Mouse (Mus musculus): ENCODE results near the gene Crip2. TPM values are rescaled to one million over a fixed set of nuclear protein-coding genes. Genes with fewer than 3 reads are reported as not detected.

The Crip2 gene
- polyA plus RNA-seq, 1 experiment from 2014 or later: 101 TPM

GRCm38 (mm10) chr12:113155076-113155771 is 15.2 kb downstream of the Crip2 start:
- ChIA-PET POLR2A (interaction anchor here (1.1 kb wide), 1 partner anchor 14 kb away, joined by 4 read pairs; no protein-coding TSS in a partner anchor), CTCF (interaction anchor here (0.8 to 3.0 kb wide), 7 partner anchors 9 to 150 kb away, joined by 3 to 19 read pairs (median 3); partner anchors contain the start of gene Crip1)
- no peaks in the 10 kb centered on the region for H3K27me3 ChIP-seq
- ATAC-seq (peak; percentile 28), DNase-seq (ENCODE audit: low read depth, low spot score) (no peak)
- in situ Hi-C loops (cut with MboI; ENCODE audit: low pct_unique_long_range_greater_than_20kb): no loop called here
- TF ChIP-seq CTCF (IDR thresholded peaks at IDR 0.05): no peak

- ATAC-seq: peak; percentile 92
- no peak for TF ChIP-seq CTCF (IDR thresholded peaks at IDR 0.05)
- POLR2A ChIA-PET: interaction anchor here (1.1 kb wide), 1 partner anchor 15 kb away, joined by 4 read pairs; no protein-coding TSS in a partner anchor
- no peaks in the 10 kb centered on the region for H3K27me3 ChIP-seq
- in situ Hi-C loops (cut with MboI; ENCODE audit: low pct_unique_long_range_greater_than_20kb): no loop called here
- DNase-seq (ENCODE audit: low read depth, low spot score): peak; percentile 95
- CTCF ChIA-PET: interaction anchor here (1.1 to 3.0 kb wide), 6 partner anchors 10 to 150 kb away, joined by 3 to 19 read pairs (median 4); partner anchors contain the start of gene Crip1
Measured at GRCm38 (mm10) chr12:113155887-113156539, 16.0 kb downstream of the Crip2 start, which contains the start of gene Tedc1. Gene Tedc1, plus strand, starts transcription at chr12:113156421.

GRCm38 (mm10) chr12:113156540-113156929 is 16.5 kb downstream of the Crip2 start:
- ChIA-PET CTCF (interaction anchor here (3.0 kb wide), 1 partner anchor 11 kb away, joined by 19 read pairs; the partner anchor contains the start of gene Crip1), POLR2A (no interaction called here)
- in situ Hi-C loops (cut with MboI; ENCODE audit: low pct_unique_long_range_greater_than_20kb): no loop called here
- DNase-seq (ENCODE audit: low read depth, low spot score) (no peak), ATAC-seq (peak; percentile 0)
- H3K27me3 ChIP-seq: no peaks in the 10 kb centered on the region
- no peak for TF ChIP-seq CTCF (IDR thresholded peaks at IDR 0.05)

- in situ Hi-C loops (cut with MboI; ENCODE audit: low pct_unique_long_range_greater_than_20kb): no loop called here
- no peak for DNase-seq (ENCODE audit: low read depth, low spot score)
- no peaks in the 10 kb centered on the region for H3K27me3 ChIP-seq
- ATAC-seq: no peak
- ChIA-PET CTCF (interaction anchor here (3.0 kb wide), 1 partner anchor 11 kb away, joined by 19 read pairs; the partner anchor contains the start of gene Crip1), POLR2A (no interaction called here)
- TF ChIP-seq CTCF (IDR thresholded peaks at IDR 0.05): no peak
Measured at GRCm38 (mm10) chr12:113157002-113157401, 17.0 kb downstream of the Crip2 start.

GRCm38 (mm10) chr12:113157521-113157920 is 17.5 kb downstream of the Crip2 start:
- in situ Hi-C loops (cut with MboI; ENCODE audit: low pct_unique_long_range_greater_than_20kb): no loop called here
- H3K27me3 ChIP-seq: no peaks in the 10 kb centered on the region
- TF ChIP-seq CTCF (IDR thresholded peaks at IDR 0.05): no peak
- CTCF ChIA-PET: interaction anchor here (3.0 kb wide), 1 partner anchor 12 kb away, joined by 19 read pairs; the partner anchor contains the start of gene Crip1
- no peak for DNase-seq (ENCODE audit: low read depth, low spot score)
- ATAC-seq: no peak
- POLR2A ChIA-PET: no interaction called here

GRCm38 (mm10) chr12:113157971-113158370 is 17.9 kb downstream of the Crip2 start:
- no peaks in the 10 kb centered on the region for H3K27me3 ChIP-seq
- ChIA-PET CTCF (no interaction called here), POLR2A (no interaction called here)
- DNase-seq (ENCODE audit: low read depth, low spot score) (no peak), ATAC-seq (no peak)
- no peak for TF ChIP-seq CTCF (IDR thresholded peaks at IDR 0.05)
- in situ Hi-C loops (cut with MboI; ENCODE audit: low pct_unique_long_range_greater_than_20kb): no loop called here

GRCm38 (mm10) chr12:113163561-113164006 is 23.5 kb downstream of the Crip2 start:
- ChIA-PET POLR2A (no interaction called here), CTCF (no interaction called here)
- DNase-seq (ENCODE audit: low read depth, low spot score) (no peak), ATAC-seq (no peak)
- in situ Hi-C loops (cut with MboI; ENCODE audit: low pct_unique_long_range_greater_than_20kb): no loop called here
- TF ChIP-seq CTCF (IDR thresholded peaks at IDR 0.05): no peak
- H3K27me3 ChIP-seq: no peaks in the 10 kb centered on the region

GRCm38 (mm10) chr12:113168031-113168536 is 28.0 kb downstream of the Crip2 start:
- TF ChIP-seq CTCF (IDR thresholded peaks at IDR 0.05): no peak
- ATAC-seq (no peak), DNase-seq (ENCODE audit: low read depth, low spot score) (no peak)
- no peaks in the 10 kb centered on the region for H3K27me3 ChIP-seq
- ChIA-PET CTCF (interaction anchor here (1.1 kb wide), 1 partner anchor 19 kb away, joined by 3 read pairs; no protein-coding TSS in a partner anchor), POLR2A (no interaction called here)
- in situ Hi-C loops (cut with MboI; ENCODE audit: low pct_unique_long_range_greater_than_20kb): no loop called here

GRCm38 (mm10) chr12:113176960-113177725 is 37.1 kb downstream of the Crip2 start:
- no peaks in the 10 kb centered on the region for H3K27me3 ChIP-seq
- in situ Hi-C loops (cut with MboI; ENCODE audit: low pct_unique_long_range_greater_than_20kb): no loop called here
- TF ChIP-seq CTCF (IDR thresholded peaks at IDR 0.05): no peak
- ATAC-seq (no peak), DNase-seq (ENCODE audit: low read depth, low spot score) (no peak)
- ChIA-PET POLR2A (no interaction called here), CTCF (no interaction called here)

- DNase-seq (ENCODE audit: low read depth, low spot score) (no peak), ATAC-seq (no peak)
- H3K27me3 ChIP-seq: no peaks in the 10 kb centered on the region
- ChIA-PET POLR2A (no interaction called here), CTCF (no interaction called here)
- in situ Hi-C loops (cut with MboI; ENCODE audit: low pct_unique_long_range_greater_than_20kb): no loop called here
- TF ChIP-seq CTCF (IDR thresholded peaks at IDR 0.05): no peak
Measured at GRCm38 (mm10) chr12:113181020-113181419, 41.0 kb downstream of the Crip2 start.
